Mouse (Mus musculus): ENCODE data around the gene Ppp1r2.

DNA sequence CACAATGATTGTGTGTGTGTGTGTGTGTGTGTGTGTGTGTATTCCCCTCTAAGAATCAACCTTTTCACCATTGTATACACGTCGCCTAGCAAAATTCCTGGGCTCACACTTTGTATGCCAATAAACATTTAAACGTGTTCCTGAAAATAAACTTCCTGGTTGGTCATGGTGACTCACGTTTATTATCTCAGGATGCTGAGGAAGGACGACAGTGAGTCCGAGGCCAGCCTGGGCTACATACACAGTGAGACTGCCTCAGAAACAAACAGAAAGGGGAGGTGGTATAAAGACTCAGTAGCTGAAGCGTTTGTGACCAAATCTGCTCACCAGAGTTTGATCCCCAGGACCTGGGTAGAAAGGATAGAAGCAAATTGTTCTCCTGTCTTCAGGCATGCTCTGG is 27.6 kb downstream of the Ppp1r2 start:
- TF ChIP-seq POLR2A (IDR thresholded peaks at IDR 0.05; ENCODE audit: borderline replicate concordance, extremely low read depth, low read depth, low read length) (no peak), CTCF (IDR thresholded peaks at IDR 0.05; ENCODE audit: insufficient read depth, low read length) (no peak)

All from lung, adult 2 months (tissue).